Mouse (Mus musculus) adrenal gland, postnatal 10 days (tissue): ENCODE measurements around the gene 4933411K16Rik. TPM values are rescaled to one million over a fixed set of nuclear protein-coding genes. Genes with fewer than 3 reads are reported as not detected.
A peak's percentile ranks its signal among the peaks of the same experiment; 100 is the strongest.

Source experiments
- DNase-seq: peaks from one replicate; pipeline ENCODE4 v3.0.0; 2021; ENCODE audit warnings: mixed read lengths
- total RNA-seq, 2 experiments: library from RNA; stranded (reverse); gene quantifications; 2 replicates each; pipeline ENCODE4 v1.2.3; 2021

Gene 4933411K16Rik
- total RNA-seq, 2 experiments from 2014 or later, result 0.75 to 1.3 TPM

DNA sequence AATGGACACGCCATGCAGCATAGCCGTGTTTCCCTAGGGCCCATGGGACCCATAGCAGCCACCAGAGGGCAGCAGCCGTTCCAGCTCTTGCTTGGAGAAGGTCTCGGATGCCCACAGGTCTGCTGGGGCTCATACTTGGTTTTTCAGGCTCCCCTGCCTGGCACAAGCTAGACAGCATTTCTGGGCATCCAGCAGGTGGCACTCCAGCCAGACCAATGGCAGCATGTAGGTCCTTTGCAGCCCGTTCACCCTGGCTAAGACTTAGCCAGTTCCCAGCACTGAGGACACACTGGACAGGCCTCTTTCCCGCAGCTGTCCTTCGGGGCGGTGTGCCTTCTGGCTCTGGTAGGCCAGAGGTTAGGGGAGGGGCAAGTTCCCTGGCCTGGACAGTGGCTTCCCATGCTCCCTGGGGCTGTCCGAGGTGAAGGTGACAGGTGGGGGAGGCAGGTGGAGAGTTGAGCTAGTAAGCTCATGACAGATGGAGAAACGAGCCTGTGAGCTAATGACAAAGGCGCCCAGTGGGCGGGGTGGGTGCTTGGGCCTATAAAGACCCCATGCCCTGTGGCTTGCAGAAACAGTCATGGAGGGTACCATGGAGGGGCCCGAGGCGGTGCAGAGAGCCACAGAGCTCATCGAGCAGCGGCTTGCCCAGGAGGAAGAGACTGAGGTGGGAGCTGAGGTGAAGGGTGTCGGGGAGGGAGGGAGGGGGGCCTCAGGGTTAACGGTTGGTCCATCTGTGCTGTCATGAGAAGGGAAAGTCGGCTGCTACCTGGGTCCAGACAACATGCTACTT lies 16.4 kb upstream of the 4933411K16Rik start, which contains the start of gene Ankrd2:
TSS of gene Ankrd2 (plus strand) at position 545 of the 793 bp plus-strand sequence.
- peak; percentile 91 for DNase-seq

DNA sequence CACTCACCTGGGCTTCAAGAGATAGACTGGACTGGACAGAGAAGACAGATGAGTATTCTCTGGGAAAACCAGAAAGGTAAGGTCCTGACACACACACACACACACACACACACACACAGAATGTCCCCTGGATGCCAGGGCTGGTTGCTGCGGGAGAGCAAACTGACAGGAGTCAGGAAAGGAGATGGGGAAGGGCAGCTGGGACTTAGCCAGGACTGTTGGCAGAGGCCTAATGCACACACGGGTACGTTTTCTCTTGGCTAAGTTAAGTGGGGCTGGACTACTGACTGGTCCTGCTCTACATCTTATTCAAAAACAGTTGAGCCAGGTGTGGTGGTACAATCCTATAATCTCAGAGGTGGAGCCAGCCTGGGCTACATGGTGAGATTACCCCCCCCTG lies 15.7 kb upstream of the 4933411K16Rik start:
- no peak for DNase-seq

DNA sequence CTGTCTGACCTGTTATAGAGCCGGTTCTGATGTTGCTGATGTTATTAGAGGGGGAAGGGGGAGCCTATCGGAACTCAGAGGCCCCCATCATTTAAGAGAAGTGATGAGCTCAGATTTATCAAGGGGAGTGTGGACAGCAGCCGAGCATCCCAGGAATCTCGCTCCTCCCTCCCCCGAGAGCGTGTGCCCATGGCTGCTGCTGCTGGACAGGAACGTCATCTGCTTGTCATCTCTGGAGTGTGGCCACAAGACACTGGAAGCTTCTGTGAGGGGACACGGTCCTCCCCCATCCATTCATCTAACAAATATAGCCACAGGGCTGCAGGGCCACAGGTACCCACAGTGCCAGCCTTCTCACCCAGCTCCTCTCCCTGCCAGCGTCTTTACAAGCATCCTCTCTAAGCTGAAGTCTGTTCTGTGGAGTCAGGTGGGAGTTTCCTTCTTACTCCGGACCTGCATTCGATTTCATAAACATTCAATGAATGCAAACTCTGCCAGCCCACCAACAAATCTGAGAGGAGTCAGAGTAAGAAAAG lies 14.8 kb upstream of the 4933411K16Rik start:
- no peak for DNase-seq

DNA sequence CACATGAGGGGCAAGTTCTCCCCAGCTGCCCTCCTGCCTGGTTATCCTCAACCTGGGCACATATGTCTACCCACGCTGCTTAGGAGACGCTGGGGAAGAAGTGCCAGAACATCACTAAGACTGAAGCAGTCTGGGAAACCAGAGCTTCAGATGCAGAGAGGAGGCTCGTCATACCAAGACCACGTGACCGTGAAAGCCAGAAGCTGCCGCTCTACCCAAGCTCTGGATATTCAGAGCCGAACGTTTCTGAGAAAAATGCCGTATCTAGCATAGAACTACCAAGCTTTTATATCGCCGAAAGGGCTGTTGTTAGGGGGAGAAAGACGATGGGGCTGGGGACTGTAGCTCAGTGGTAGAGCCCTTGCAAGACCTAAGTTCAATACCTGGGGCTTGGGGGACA lies 13.7 kb upstream of the 4933411K16Rik start:
- DNase-seq, result no peak

DNA sequence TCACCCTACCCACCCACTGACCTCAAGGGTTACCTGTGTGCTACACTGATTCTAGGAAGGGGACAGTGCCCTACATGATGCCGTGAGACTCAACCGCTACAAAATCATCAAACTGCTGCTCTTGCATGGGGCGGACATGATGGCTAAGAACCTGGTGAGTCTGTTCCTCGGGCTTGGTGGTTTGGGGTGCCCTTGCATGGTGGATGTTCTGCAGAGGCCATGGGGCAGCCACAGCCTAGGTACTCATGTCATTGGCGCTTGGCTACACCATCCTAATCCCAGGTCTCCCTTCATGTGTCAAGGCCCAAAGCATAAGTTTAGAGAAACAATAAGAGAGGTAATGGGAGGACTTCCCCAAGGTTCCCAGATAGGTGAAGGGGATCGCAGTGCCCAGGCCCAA lies 8.1 kb upstream of the 4933411K16Rik start:
- DNase-seq, result no peak

DNA sequence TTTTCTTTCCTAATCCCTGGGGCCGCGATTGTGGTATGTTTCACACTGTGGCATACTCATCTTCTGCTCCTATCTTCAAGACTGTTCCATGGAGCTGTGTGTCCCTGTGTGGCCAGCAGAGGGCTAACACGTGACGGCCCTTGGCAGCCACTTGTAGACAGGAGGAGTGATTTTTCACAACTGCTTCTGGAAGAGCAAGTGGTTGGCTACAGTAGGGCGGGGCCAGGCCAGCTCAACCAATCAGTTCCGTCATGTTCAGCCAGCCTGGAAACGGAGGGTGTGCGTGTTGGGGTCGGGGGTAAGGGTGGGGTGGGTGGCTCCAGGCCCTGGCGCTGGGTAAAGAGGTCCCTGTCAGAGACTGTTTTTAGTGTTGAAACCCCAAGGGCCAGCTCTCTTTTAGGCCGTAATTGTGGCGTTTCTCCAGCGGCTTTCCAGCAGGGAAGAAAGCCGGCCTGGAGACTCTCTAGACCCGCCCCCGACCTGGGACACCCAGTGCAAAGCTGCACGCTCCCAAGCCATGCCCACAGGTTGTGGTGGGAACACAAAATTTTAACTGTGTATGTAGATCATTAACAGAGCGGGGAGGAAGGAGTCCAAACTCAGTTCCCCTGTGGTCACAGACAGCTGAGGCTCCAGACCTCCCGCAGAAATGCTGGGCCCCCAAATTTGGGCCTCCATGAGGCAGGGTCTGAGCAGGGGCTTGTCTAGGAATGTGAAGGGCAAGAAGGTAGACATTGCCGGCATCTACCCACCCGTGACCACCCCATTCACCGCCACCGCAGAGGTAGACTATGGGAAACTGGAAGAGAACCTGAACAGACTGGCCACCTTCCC lies 6.6 kb upstream of the 4933411K16Rik start, which contains the start of gene Hoga1:
TSS of gene Hoga1 (plus strand) at position 342 of the 834 bp plus-strand sequence.
- DNase-seq, result peak; percentile 84

DNA sequence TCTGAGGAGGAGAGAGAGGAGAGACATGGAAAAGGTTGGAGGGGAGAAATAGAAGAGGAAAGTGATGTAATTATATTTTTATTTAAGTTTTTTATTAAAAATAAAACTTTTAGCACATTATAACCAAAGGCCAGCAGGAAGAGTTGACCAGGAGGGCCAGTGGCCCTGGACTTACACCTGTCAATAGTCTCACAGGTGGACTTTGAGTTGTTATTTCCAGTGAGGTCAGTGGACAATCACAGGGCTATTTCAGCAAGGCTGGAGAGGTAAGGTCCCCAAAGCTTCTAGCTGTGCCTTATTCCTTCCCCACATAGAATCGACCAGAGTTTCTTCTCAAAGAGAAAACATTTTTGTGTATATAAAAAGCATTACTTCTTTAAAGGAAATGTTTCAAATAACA lies 1.8 kb upstream of the 4933411K16Rik start:
- no peak for DNase-seq

DNA sequence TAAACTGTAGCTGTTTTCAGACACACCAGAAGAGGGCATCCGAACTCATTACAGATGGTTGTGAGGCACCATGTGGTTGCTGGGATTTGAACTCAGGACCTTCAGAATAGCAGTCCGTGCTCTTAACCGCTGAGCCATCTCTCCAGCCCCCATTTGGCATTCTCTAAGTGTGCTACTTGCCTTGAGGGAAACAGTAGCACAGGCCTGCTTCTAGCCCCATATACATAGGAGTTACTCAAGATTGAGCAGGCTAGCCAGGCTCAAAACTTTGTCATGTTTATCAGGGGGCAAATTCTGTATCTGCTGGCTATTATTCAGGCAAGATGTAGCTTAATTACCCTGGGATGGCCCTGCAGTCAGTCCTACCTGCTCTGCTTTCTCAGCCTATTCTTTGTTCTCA lies 697 bp upstream of the 4933411K16Rik start:
- DNase-seq, result no peak

DNA sequence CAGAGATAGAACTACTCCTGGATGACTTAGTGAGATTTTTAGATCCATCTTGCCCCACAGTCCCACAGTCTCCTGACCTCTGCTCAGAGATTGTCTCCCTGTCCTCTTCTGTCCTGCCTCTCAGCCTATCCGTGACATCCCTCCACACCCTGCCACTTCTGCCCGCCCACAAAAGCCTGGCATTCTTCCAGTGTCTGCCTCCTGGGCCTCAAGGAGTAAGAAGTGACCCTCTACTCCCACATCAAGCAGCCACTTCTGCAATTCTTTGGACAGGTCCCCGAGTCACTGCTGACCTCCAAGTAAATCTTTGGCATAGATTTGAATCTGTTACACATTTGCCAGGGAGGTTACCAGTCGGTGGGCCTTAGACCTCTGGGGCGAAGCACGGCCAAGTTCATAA lies 2.2 kb downstream of the 4933411K16Rik start:
- peak; percentile 48 for DNase-seq

DNA sequence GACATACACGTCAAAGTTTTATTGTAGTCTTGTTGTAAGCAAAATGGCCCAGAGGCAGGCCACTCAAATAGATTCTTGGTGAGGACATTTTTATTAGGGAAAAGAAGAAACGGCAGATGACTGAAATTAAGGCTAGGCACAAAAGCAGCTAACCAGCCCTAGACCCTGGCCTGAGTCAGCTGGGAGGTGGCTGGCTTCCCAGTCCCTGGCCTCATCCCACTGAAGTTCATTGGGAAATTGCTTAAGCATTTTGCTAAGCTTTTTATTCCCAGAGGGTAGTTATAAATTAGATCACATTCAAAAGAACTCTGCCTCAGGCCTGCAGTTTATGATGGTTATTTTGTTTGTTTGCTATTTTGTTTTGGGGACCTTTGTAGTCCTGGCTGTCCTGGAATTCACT lies 3.8 kb downstream of the 4933411K16Rik start:
- peak; percentile 73 for DNase-seq

DNA sequence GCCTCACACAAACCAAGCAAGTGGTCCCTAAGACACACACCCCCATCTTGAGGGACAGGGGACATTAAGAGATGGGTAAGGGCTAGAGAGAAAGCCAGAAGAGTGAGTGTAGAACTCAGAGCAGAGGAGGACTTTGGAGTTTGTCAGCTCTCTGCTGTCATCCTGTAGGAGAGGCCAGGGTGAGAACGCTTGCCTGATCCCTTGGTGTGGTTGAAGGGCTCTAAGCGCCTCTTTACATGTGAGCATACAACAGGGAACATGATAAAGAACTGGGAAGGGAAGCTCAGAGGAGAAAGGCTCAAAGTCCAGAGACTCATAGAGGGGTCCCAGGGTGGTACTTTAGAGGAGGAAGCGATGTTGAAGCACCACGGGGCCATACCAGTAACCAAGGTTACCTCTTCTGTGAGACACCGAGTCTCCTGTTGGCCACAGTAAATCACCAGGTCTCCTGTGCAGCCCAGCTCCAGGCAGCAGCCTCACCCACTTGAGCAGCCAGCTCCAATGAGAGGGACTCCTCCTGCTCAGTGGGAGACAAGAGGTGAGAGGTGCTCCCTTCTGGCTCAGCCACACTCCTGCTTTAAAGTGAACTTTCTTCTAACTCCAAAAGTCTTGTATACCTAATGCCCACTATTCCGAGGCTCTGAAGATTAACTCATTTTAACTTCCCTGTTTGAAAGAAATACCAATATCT lies 4.8 kb downstream of the 4933411K16Rik start:
- no peak for DNase-seq

DNA sequence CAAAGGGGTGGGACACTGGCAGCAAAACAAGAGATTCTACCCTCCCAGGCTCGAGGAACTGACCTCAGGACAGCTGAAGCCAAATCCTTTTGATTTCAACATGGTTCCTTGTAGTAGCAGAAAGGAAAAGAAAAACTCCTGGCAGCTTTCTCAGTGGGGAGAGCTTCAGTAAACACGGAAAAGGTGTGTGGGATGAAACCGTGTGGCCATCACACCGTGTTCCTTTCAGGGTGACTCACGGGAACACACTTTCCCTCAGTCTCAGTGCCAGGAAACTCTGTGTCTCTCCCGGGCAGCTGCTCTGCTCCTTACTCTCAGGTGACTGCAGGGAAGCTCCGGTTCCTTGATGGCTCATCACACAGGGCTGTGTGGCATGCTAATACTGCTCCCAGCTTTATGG lies 6.4 kb downstream of the 4933411K16Rik start:
- DNase-seq, result no peak

DNA sequence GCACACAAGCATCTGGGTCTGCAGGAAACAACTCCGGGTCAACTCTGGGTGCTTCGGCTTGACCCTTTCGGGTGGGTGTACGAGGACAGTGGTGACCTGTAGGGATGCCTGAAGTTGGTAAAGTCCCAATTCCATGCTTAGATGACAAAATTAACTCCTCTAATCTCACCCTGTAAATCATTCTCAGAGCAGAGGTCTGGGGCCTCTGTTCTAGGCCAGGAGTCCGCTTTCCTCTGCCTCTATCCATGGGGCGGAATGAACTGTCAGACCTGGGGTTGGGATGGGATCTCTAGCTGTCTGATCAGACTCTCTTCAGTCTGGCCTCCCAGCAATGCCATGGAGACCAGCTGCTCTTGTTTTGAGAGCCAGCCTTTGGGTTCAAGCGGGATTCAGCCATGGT lies 9.4 kb downstream of the 4933411K16Rik start:
- no peak for DNase-seq

DNA sequence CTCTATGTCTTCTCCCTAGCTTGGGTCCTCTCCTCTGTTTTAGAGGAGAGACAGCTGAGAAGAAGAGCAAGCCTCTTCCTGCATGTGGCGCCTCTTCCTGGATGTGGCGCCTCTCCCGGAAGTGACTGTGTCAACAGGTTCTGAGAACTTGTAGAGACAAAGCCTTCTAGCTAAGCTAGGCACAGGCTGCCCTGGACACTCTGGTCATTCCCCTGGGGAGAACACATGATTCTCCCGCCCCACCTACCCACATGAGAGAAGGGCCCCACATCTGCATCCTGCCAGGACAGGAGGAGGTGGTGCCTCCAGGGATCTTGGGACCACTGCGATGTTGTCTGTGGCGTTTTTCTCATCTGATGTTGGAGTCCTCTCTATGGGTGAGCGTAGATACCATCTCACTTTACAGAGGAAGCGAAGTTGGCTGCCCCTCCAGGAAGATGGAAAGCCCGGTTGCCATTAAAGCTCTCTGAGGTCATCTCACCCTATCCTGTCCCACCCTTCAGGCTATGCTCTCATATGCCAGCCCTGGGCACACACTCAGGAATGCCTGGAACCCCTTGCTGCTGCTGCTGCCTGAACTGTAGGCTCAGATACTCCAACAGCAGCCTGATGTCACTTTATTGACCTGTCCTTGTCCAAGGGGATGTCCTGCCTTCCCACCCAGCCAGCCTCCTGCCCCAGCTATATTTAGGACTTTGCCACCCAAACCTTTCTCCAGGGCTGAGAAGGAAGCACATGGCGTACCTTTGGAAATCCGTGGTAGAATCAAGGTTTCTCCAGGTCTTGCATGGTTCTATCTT lies 16.6 kb downstream of the 4933411K16Rik start:
- DNase-seq, result no peak

DNA sequence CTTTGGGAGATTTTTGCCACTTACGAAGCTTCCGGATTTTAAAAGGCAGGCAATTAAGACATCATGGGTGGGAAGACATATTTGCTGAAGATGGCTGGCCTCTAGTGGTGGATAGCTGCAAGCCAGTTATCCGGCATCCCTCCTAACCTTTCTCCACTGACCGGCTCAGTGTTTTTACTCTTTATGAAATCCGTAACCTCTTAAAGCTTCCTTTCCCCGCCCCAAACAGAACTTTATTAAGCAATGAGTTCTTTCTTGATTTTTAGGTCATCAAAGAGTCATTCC lies 17.1 kb downstream of the 4933411K16Rik start:
- peak; percentile 46 for DNase-seq

DNA sequence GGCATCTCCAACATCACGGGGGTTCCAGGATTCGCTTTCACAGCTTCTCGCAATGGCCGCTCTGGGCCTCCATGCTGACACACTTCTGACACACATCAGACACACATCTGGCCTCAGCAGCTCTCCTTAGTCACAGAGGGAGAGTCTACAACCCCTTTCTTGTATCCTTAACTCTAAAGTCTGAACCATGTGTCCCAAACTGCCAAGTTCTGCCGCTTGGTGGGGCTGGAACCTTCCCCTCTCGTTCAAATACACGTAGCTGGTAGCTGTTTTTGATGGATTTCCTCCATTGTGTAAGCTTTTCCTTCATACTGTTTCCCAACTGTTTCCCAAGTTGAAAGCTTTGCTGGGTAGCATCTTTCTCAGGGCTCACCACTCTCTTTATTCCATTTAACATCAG lies 19.2 kb downstream of the 4933411K16Rik start:
- DNase-seq, result no peak

DNA sequence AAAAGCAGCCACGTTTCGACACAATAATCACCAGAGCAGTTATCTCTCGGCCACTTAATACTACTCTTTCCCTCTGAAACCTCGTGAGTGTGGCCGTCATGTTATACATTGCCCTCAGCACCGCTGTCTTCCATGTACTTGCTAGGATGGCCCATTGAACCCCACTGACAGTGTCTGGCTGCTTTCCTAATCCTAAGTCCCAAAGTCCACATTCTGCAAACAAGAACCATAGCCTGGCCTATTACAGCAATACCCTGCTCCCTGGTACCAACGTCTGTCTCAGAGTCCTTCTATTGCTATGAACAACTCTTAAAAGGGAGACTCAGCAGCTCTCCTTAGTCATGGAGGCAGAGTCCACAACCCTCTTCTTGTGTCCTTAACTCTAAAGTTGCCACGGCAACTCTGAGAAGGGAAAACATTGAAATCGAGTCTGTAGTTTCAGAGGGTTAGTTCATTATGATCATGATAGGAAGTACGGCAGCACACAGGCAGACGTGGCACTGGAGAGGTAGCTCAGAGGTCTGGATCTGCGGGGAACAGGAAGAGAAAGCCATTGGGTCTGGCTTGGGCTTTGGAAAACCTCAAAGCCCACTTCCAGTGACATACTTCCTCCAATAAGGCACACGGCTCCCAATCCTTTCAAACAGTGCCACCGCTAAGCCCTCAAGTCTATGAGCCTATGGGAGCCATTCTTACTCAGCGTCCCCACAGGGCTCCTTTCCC lies 20.0 kb downstream of the 4933411K16Rik start:
- DNase-seq, result no peak

DNA sequence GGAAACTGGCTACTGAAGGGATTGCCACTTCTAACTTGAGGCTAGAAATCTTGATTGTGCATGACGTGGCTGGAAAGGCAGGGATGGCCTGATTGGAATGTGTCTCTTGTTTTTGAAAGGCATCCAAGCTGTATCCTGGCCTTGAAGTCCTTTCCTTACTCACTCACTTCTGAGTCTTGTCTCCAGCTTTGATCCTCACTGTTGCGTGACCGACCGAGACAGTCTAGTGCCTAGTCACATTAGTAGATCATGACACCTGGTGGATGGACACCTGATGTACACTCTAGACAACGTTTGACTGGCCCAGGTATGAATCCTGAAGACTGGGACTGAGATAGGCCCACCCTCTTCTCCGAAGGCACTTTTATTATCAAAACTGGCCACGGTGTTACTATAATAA lies 20.8 kb downstream of the 4933411K16Rik start:
- peak; percentile 33 for DNase-seq

DNA sequence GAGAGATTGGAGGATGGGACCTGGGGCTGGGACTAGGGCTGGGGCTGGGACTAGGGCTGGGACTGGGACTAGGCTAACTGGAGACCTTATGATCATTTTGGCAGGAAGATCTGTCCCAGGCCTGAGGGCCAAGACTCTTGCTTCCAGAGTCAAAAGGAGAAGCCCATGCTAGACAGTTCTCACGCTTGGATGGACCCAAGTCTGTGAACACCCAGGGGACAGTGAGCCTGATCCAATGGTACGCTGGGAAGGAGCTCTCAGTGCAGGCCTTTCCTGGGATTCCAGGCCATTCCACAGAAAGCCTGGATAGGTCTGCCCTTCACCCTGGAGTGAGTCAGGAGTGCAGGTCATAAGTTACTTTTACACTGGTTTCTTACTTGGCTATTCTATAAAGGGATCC lies 23.0 kb downstream of the 4933411K16Rik start:
- no peak for DNase-seq

DNA sequence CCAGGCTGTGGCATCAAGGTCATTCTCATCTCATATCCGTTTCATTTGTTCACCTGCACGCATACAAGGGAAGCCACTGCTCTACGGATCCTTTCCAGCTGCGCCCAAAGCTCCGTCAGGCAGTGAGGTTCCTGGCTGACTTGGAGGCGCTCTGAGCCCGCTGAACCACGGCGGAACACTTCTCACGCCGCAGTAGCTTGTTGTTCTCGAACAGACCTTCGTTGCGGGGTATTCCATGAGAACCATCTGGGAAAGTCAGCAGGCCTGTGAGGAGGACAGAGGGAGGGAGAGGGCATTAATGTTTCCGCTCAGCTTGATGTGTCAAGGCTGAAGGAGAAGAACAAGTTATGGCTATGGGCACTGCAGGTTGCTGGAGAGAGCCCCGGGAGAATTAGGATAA lies 23.9 kb downstream of the 4933411K16Rik start:
- no peak for DNase-seq

DNA sequence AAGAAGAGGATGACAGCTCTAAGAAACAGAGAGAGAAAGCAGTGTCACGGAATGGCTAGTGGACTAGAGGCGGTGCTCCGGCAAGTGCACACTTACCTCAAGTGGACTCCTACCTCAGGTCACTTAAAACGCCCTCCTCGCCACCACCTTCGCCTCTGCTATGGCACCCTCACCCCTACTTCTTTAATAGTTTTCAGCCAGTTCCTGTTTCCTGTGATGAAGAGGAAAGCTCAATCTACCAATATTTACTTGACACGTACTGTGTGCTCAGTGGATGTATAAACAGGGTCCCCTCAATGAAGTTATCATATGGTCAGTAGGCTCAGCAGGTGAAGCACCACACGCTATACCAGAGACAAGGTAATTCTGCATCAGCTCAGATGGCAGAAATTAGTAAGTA lies 26.5 kb downstream of the 4933411K16Rik start:
- no peak for DNase-seq
